Mouse (Mus musculus) heart, adult 8-10 months (tissue): ENCODE measurements around the gene Ppp1r35. TPM values are rescaled to one million over a fixed set of nuclear protein-coding genes. Genes with fewer than 3 reads are reported as not detected.

ENCODE experiments used
- DNase-seq: peaks from one replicate; pipeline ENCODE4 v3.0.0; 2022; ENCODE audit warnings: low spot score
- total RNA-seq, 4 experiments: library from RNA; stranded (reverse); gene quantifications; 2 replicates each; pipeline ENCODE4 v1.2.4; 2022

Ppp1r35 gene
- total RNA-seq, 4 experiments from 2014 or later: 7.9 to 12.7 (median 8.6) TPM

DNA sequence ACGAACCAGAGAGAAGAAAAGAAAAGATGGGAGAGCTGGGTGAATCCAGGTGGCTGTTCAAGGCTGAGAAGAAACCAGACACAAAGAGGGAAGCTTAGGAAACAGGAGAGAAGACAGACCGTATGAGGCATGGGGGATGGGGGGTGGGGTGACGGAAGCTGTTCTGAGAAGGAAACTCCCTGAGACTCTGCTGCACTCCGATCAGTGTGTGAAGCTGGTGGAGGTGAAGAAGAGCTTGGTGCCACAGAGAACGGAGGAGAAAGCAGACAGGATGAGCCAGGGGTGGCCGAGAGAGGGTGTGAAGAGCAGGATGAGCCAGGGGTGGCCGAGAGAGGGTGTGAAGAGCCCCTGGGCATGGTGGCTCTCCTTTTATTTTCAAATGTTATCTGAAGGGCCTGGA is 47.8 kb downstream of the Ppp1r35 start:
- DNase-seq: no peak

DNA sequence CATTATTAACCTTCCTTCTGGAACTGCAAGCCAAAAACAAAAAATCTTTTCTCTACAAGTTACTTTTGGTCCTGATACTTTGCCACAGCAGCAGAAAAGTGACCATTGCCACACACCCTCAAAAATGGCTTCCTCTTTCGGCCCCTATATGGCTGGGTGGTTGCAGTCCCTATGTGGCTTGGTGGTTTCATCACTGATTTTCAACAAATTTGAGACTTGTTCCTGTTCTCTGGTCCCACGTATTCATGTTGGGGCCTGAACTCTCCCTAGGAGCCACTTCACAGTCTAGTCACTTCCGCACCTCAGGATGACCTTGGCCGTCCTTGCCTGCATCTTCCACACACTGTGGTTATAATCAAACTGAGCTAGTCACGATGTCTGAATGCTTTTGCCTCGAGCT is 50.0 kb downstream of the Ppp1r35 start:
- DNase-seq: no peak

Other genes with a start within 250 kb of the Ppp1r35 start
- gene Epo, start 245.6 kb upstream of the Ppp1r35 start, total RNA-seq: not detected
- gene Gnb2, start 245.3 kb upstream of the Ppp1r35 start, total RNA-seq: 100 to 1,000 TPM; 243 to 256 (median 246) TPM
- gene Actl6b, start 225.3 kb upstream of the Ppp1r35 start, total RNA-seq: not detected
- under 1 TPM in 1 of 4 experiments, not detected in 3; 0.09 TPM for gene Tfr2, start 209.0 kb upstream of the Ppp1r35 start, total RNA-seq
- gene Mospd3, start 177.8 kb upstream of the Ppp1r35 start, total RNA-seq: 10 to 100 TPM in 3 of 4 experiments, 1 to 10 TPM in 1; 9.0 to 17.6 (median 14.4) TPM
- 10 to 100 TPM; 38.9 to 46.0 (median 42.2) TPM for gene Pcolce, start 165.1 kb upstream of the Ppp1r35 start, total RNA-seq
- gene Fbxo24, start 149.8 kb upstream of the Ppp1r35 start, total RNA-seq: under 1 TPM; 0.19 to 0.29 (median 0.23) TPM
- 10 to 100 TPM; 13.1 to 17.8 (median 17.1) TPM for gene Lrch4, start 149.7 kb upstream of the Ppp1r35 start, total RNA-seq
- 1 to 10 TPM; 2.3 to 4.2 (median 2.7) TPM for gene Gm20605, start 149.7 kb upstream of the Ppp1r35 start, total RNA-seq
- gene Sap25, start 137.5 kb upstream of the Ppp1r35 start, total RNA-seq: 1 to 10 TPM; 1.6 to 4.0 (median 2.8) TPM
- gene Irs3, start 133.1 kb upstream of the Ppp1r35 start, total RNA-seq: under 1 TPM; 0.30 to 0.94 (median 0.56) TPM
- 10 to 100 TPM; 13.1 to 23.0 (median 15.4) TPM for gene Agfg2, start 94.1 kb upstream of the Ppp1r35 start, total RNA-seq
- gene Nyap1, start 37.2 kb upstream of the Ppp1r35 start, total RNA-seq: under 1 TPM; 0.35 to 0.89 (median 0.81) TPM
- gene Tsc22d4, start 33.1 kb upstream of the Ppp1r35 start, total RNA-seq: 100 to 1,000 TPM; 237 to 281 (median 242) TPM
- 10 to 100 TPM; 28.9 to 34.2 (median 31.4) TPM for gene Mepce, start 8.8 kb downstream of the Ppp1r35 start, total RNA-seq
- gene Zcwpw1, start 8.9 kb downstream of the Ppp1r35 start, total RNA-seq: under 1 TPM; 0.31 to 0.57 (median 0.54) TPM
- gene Pilra, start 57.4 kb downstream of the Ppp1r35 start, total RNA-seq: 1 to 10 TPM in 3 of 4 experiments, under 1 TPM in 1; 0.87 to 4.1 (median 2.1) TPM
- 1 to 10 TPM in 2 of 4 experiments, under 1 TPM in 2; 0.44 to 2.8 (median 1.1) TPM for gene Pilrb1, start 79.3 kb downstream of the Ppp1r35 start, total RNA-seq
- 1 to 10 TPM in 1 of 4 experiments, under 1 TPM in 2, not detected in 1; 0.65 to 5.4 (median 0.75) TPM for gene Pilrb2, start 93.0 kb downstream of the Ppp1r35 start, total RNA-seq
- under 1 TPM; 0.19 to 0.34 (median 0.32) TPM for gene Cyp3a13, start 142.8 kb downstream of the Ppp1r35 start, total RNA-seq
- under 1 TPM; 0.09 to 0.34 (median 0.24) TPM for gene Gjc3, start 184.2 kb downstream of the Ppp1r35 start, total RNA-seq
- not detected for gene Azgp1, start 202.7 kb downstream of the Ppp1r35 start, total RNA-seq
- not detected for gene Smok3a, start 242.4 kb downstream of the Ppp1r35 start, total RNA-seq
- not detected for gene Smok3b, start 242.6 kb downstream of the Ppp1r35 start, total RNA-seq